Mouse (Mus musculus) MEL (cell line): ENCODE measurements around the gene Ntan1. TPM values are rescaled to one million over a fixed set of nuclear protein-coding genes. Genes with fewer than 3 reads are reported as not detected.

Experiments
- DNase-seq: peaks from one replicate; pipeline ENCODE4 v3.0.0; 2011; ENCODE audit warnings: low read depth, low spot score
- H3K27ac ChIP-seq: 2 replicates; pipeline ENCODE4 v1.5.1; 2012; ENCODE audit warnings: low read depth, mild to moderate bottlenecking, control low read depth, low read length, moderate library complexity; ENCODE audit not compliant: control insufficient read depth
- H3K27me3 ChIP-seq, 2 experiments: fragments of 150-350 bp in 1 of 2; sonication (generic) in 1 of 2; 2 replicates each; pipeline ENCODE4 v1.6.1; 2012; ENCODE audit warnings: low read length in 2 of 2, mild to moderate bottlenecking in 2 of 2, improper control_type of control experiment in 1 of 2, moderate library complexity in 1 of 2; ENCODE audit not compliant: insufficient read depth in 2 of 2, control insufficient read depth in 1 of 2
- H3K36me3 ChIP-seq, 2 experiments: 2 replicates each; pipeline ENCODE4 v1.6.1; 2012 to 2014; ENCODE audit warnings: low read length in 2 of 2, improper control_type of control experiment in 1 of 2, inconsistent platforms in 1 of 2, mild to moderate bottlenecking in 1 of 2; ENCODE audit not compliant: insufficient read depth in 2 of 2, control insufficient read depth in 1 of 2
- H3K4me1 ChIP-seq, 2 experiments: fragments of 150-350 bp in 1 of 2; sonication (generic) in 1 of 2; 2 replicates each; pipeline ENCODE4 v1.6.1; 2012; ENCODE audit warnings: low read length in 2 of 2, improper control_type of control experiment in 1 of 2, mild to moderate bottlenecking in 1 of 2; ENCODE audit not compliant: insufficient read depth in 2 of 2, control insufficient read depth in 1 of 2
- H3K4me3 ChIP-seq, 2 experiments: fragments of 150-350 bp in 1 of 2; sonication (generic) in 1 of 2; 2 replicates each; pipeline ENCODE4 v1.5.1; 2012; ENCODE audit warnings: low read depth in 2 of 2, low read length in 2 of 2, mild to moderate bottlenecking in 2 of 2, moderate library complexity in 2 of 2, control low read depth in 1 of 2, improper control_type of control experiment in 1 of 2; ENCODE audit not compliant: control insufficient read depth in 1 of 2, insufficient read depth in 1 of 2
- H3K79me2 ChIP-seq: 2 replicates; pipeline ENCODE4 v1.6.1; 2012; ENCODE audit warnings: mild to moderate bottlenecking, low read length, moderate library complexity; ENCODE audit not compliant: control insufficient read depth, poor library complexity, insufficient read depth
- H3K9ac ChIP-seq: 2 replicates; pipeline ENCODE4 v1.6.1; 2012; ENCODE audit warnings: low read depth, mild to moderate bottlenecking, control low read depth, low read length, moderate library complexity; ENCODE audit not compliant: control insufficient read depth, poor library complexity, severe bottlenecking
- H3K9me3 ChIP-seq: fragments of 150-350 bp; sonication (generic); replicated peaks from 2 replicates; pipeline ENCODE4 v1.6.1; 2012; ENCODE audit warnings: mild to moderate bottlenecking, low read length, improper control_type of control experiment, moderate library complexity; ENCODE audit not compliant: insufficient read depth
- BHLHE40 ChIP-seq: IDR thresholded peaks from 2 replicates; pipeline ENCODE4 v1.6.1; 2012; ENCODE audit warnings: low read depth, mild to moderate bottlenecking, inconsistent platforms, low read length, improper control_type of control experiment, borderline replicate concordance
- CHD2 ChIP-seq: IDR thresholded peaks from 2 replicates; pipeline ENCODE4 v1.6.1; 2011; ENCODE audit warnings: low read length, improper control_type of control experiment
- CTCF ChIP-seq, 3 experiments: IDR thresholded peaks in 2 of 3; conservative IDR thresholded peaks in 1 of 3; 2 replicates each; pipeline ENCODE4 v1.5.1; 2011 to 2012; ENCODE audit warnings: low read length in 3 of 3, low read depth in 2 of 3, mild to moderate bottlenecking in 2 of 3, improper control_type of control experiment in 1 of 3, inconsistent platforms in 1 of 3, mixed read lengths in 1 of 3, moderate library complexity in 1 of 3; ENCODE audit not compliant: control insufficient read depth in 1 of 3, insufficient read depth in 1 of 3, poor library complexity in 1 of 3, severe bottlenecking in 1 of 3
- ELF1 ChIP-seq: IDR thresholded peaks from 2 replicates; pipeline ENCODE4 v1.6.1; 2014; ENCODE audit warnings: low read depth, mild to moderate bottlenecking, inconsistent platforms, low read length, improper control_type of control experiment, moderate library complexity
- EP300 ChIP-seq, 2 experiments: IDR thresholded peaks; 2 replicates each; pipeline ENCODE4 v1.6.1; 2011; ENCODE audit warnings: improper control_type of control experiment in 2 of 2, low read length in 2 of 2, low read depth in 1 of 2, mild to moderate bottlenecking in 1 of 2
- ETS1 ChIP-seq: IDR thresholded peaks from 2 replicates; pipeline ENCODE4 v1.6.1; 2012; ENCODE audit warnings: low read depth, mild to moderate bottlenecking, inconsistent platforms, low read length, improper control_type of control experiment, moderate library complexity
- GATA1 ChIP-seq: IDR thresholded peaks from 2 replicates; pipeline ENCODE4 v1.6.1; 2011; ENCODE audit warnings: low read depth, low read length, improper control_type of control experiment
- HCFC1 ChIP-seq: IDR thresholded peaks from 2 replicates; pipeline ENCODE4 v1.6.1; 2012; ENCODE audit warnings: low read depth, mild to moderate bottlenecking, inconsistent platforms, low read length, improper control_type of control experiment, moderate library complexity
- JUND ChIP-seq: IDR thresholded peaks from 2 replicates; pipeline ENCODE4 v1.6.1; 2011; ENCODE audit warnings: low read depth, mild to moderate bottlenecking, improper control_type of control experiment, low read length
- MAFK ChIP-seq: IDR thresholded peaks from 2 replicates; pipeline ENCODE4 v1.6.1; 2011; ENCODE audit warnings: low read depth, mild to moderate bottlenecking, low read length, improper control_type of control experiment, borderline replicate concordance
- MAX ChIP-seq: IDR thresholded peaks from 2 replicates; pipeline ENCODE4 v1.6.1; 2011; ENCODE audit warnings: low read length, improper control_type of control experiment
- MEF2A ChIP-seq: IDR thresholded peaks from 2 replicates; pipeline ENCODE4 v1.6.1; 2014; ENCODE audit warnings: low read depth, mild to moderate bottlenecking, inconsistent platforms, low read length, improper control_type of control experiment; ENCODE audit not compliant: poor library complexity, insufficient replicate concordance, severe bottlenecking; ENCODE audit errors: extremely low read depth
- MYB ChIP-seq: IDR thresholded peaks from 2 replicates; pipeline ENCODE4 v1.6.1; 2011; ENCODE audit warnings: mild to moderate bottlenecking, low read depth, low read length, improper control_type of control experiment
- NRF1 ChIP-seq: IDR thresholded peaks from 2 replicates; pipeline ENCODE4 v1.6.1; 2014; ENCODE audit warnings: low read depth, mild to moderate bottlenecking, inconsistent platforms, low read length, improper control_type of control experiment, moderate library complexity; ENCODE audit not compliant: poor library complexity, insufficient read depth, severe bottlenecking
- POLR2AphosphoS2 ChIP-seq: IDR thresholded peaks from 2 replicates; pipeline ENCODE4 v1.6.1; 2011; ENCODE audit warnings: low read length, improper control_type of control experiment
- POLR2AphosphoS5 ChIP-seq: IDR thresholded peaks from 2 replicates; pipeline ENCODE4 v1.6.1; 2012; ENCODE audit warnings: low read depth, borderline replicate concordance, mild to moderate bottlenecking, inconsistent platforms, low read length, moderate library complexity, mixed read lengths
- RAD21 ChIP-seq: IDR thresholded peaks from 2 replicates; pipeline ENCODE4 v1.6.1; 2011; ENCODE audit warnings: mild to moderate bottlenecking, low read depth, low read length, improper control_type of control experiment
- RCOR1 ChIP-seq: IDR thresholded peaks from 2 replicates; pipeline ENCODE4 v1.6.1; 2012; ENCODE audit warnings: low read depth, mild to moderate bottlenecking, inconsistent platforms, low read length, improper control_type of control experiment
- SIN3A ChIP-seq: IDR thresholded peaks from 2 replicates; pipeline ENCODE4 v1.6.1; 2012; ENCODE audit warnings: low read length, improper control_type of control experiment, inconsistent platforms
- SMC3 ChIP-seq: IDR thresholded peaks from 2 replicates; pipeline ENCODE4 v1.6.1; 2011; ENCODE audit warnings: low read depth, low read length, improper control_type of control experiment
- TAL1 ChIP-seq: IDR thresholded peaks from 2 replicates; pipeline ENCODE4 v1.6.1; 2012; ENCODE audit warnings: mild to moderate bottlenecking, inconsistent platforms, low read length, moderate library complexity, mixed read lengths
- TCF12 ChIP-seq: IDR thresholded peaks from 2 replicates; pipeline ENCODE4 v1.6.1; 2014; ENCODE audit warnings: low read depth, mild to moderate bottlenecking, inconsistent platforms, low read length, improper control_type of control experiment, moderate library complexity
- USF2 ChIP-seq, 2 experiments: IDR thresholded peaks; 2 replicates each; pipeline ENCODE4 v1.6.1; 2011 to 2012; ENCODE audit warnings: improper control_type of control experiment in 2 of 2, low read length in 2 of 2, borderline replicate concordance in 1 of 2, inconsistent platforms in 1 of 2, low read depth in 1 of 2, mild to moderate bottlenecking in 1 of 2; ENCODE audit not compliant: insufficient read depth in 1 of 2
- ZC3H11A ChIP-seq: IDR thresholded peaks from 2 replicates; pipeline ENCODE4 v1.6.1; 2012; ENCODE audit warnings: low read depth, mild to moderate bottlenecking, inconsistent platforms, low read length, improper control_type of control experiment
- ZKSCAN1 ChIP-seq: IDR thresholded peaks from 2 replicates; pipeline ENCODE4 v1.6.1; 2012; ENCODE audit warnings: low read depth, mild to moderate bottlenecking, inconsistent platforms, low read length, improper control_type of control experiment, moderate library complexity
- ZMIZ1 ChIP-seq: IDR thresholded peaks from 2 replicates; pipeline ENCODE4 v1.6.1; 2012; ENCODE audit warnings: low read depth, mild to moderate bottlenecking, inconsistent platforms, low read length, improper control_type of control experiment, moderate library complexity
- ZNF384 ChIP-seq: IDR thresholded peaks from 2 replicates; pipeline ENCODE4 v1.6.1; 2012; ENCODE audit warnings: low read depth, mild to moderate bottlenecking, inconsistent platforms, low read length, improper control_type of control experiment
- polyA plus RNA-seq, 2 experiments: library from polyadenylated mRNA; stranded (reverse) in 1 of 2; unstranded in 1 of 2; fragments of >175 nt in 1 of 2; fragments of >200 nt in 1 of 2; gene quantifications; 2 replicates each; pipeline versions ENCODE4 v1.2.1 to v1.2.4; 2012; ENCODE audit warnings: low replicate concordance in 2 of 2, low read depth in 1 of 2; ENCODE audit not compliant: insufficient read length in 2 of 2, insufficient read depth in 1 of 2, missing spikeins in 1 of 2
- total RNA-seq: library from RNA; depleted of rRNA; stranded (reverse); fragments of 300-350 nt; gene quantifications from 2 replicates; pipeline ENCODE4 v1.2.3, GENCODE M21; 2012

The Ntan1 gene
- total and polyA plus RNA-seq, 3 experiments: 40.4 to 57.4 TPM; not detected in 1

GRCm38 (mm10) chr16:13848310-13848709 lies 29.7 kb downstream of the Ntan1 start:
- peaks cover 0 to 13% of the 10 kb centered on the region in 2 experiments for H3K36me3 ChIP-seq
- TF ChIP-seq HCFC1 (no peak), BHLHE40 (peak; percentile 52; the same call in 1 of the 2 replicates), ZNF384 (peak; percentile 85), ETS1 (peak; percentile 96), MAFK (peak; percentile 83; the same call in 1 of the 2 replicates), RCOR1 (peak; percentile 99), TAL1 (peak; percentile 53), EP300 (IDR thresholded peaks at IDR 0.05; ENCODE audit: low read depth in 1 of 2, low read length in 2 of 2) (peak; percentile 87 to 90), MAX (no peak), MEF2A (no peak), POLR2AphosphoS5 (no peak), TCF12 (peak; percentile 90), ELF1 (peak; percentile 63; the same call in 1 of the 2 replicates), SIN3A (peak; percentile 91), JUND (no peak), GATA1 (peak; percentile 96), ZMIZ1 (no peak)
- H3K79me2 ChIP-seq: no peaks in the 10 kb centered on the region
- no peak overlapping the region for H3K9ac ChIP-seq
- H3K27ac ChIP-seq: no peak overlapping the region
- no peaks in the 10 kb centered on the region for H3K9me3 ChIP-seq
- peaks cover 3 to 7% of the 10 kb centered on the region in 2 experiments; a peak in 3 of 4 replicates for H3K4me1 ChIP-seq
- H3K27me3 ChIP-seq: no peaks in the 10 kb centered on the region
- no peak overlapping the region for H3K4me3 ChIP-seq
- DNase-seq: peak; percentile 68

GRCm38 (mm10) chr16:13851446-13851845 lies 32.8 kb downstream of the Ntan1 start:
- H3K4me3 ChIP-seq: no peak overlapping the region
- peaks cover 2 to 13% of the 10 kb centered on the region in 2 experiments for H3K36me3 ChIP-seq
- peaks cover 3 to 7% of the 10 kb centered on the region in 2 experiments; a peak in 3 of 4 replicates for H3K4me1 ChIP-seq
- H3K9ac ChIP-seq: no peak overlapping the region
- no peaks in the 10 kb centered on the region for H3K9me3 ChIP-seq
- no peak for DNase-seq
- no peaks in the 10 kb centered on the region for H3K27me3 ChIP-seq
- TF ChIP-seq MYB (no peak), POLR2AphosphoS5 (no peak), ZC3H11A (no peak), NRF1 (no peak), GATA1 (no peak), USF2 (IDR thresholded peaks at IDR 0.05; ENCODE audit: borderline replicate concordance in 1 of 2, insufficient read depth in 1 of 2, low read depth in 1 of 2, low read length in 2 of 2) (no peak), SMC3 (no peak), CTCF (IDR thresholded peaks at IDR 0.05 in 2 of 3, conservative IDR thresholded peaks at IDR 0.05 in 1 of 3; ENCODE audit: control insufficient read depth in 1 of 3, insufficient read depth in 1 of 3, low read depth in 2 of 3, low read length in 3 of 3, poor library complexity in 1 of 3, severe bottlenecking in 1 of 3) (no peak), POLR2AphosphoS2 (no peak), CHD2 (no peak), RAD21 (no peak), ZKSCAN1 (no peak)
- no peaks in the 10 kb centered on the region for H3K79me2 ChIP-seq
- no peak overlapping the region for H3K27ac ChIP-seq
